Mouse (Mus musculus) liver, embryonic 12.5 days (tissue): Measurements from ENCODE around the gene Atl3. TPM values are rescaled to one million over a fixed set of nuclear protein-coding genes. Genes with fewer than 3 reads are reported as not detected.

Source experiments
- ATAC-seq: fragments of 200-750 bp; cut with Nextera tagmentation; 2 replicates; pipeline ENCODE4 v1.8.0; 2017; ENCODE audit warnings: moderate number of reproducible peaks, mild to moderate bottlenecking, moderate library complexity
- H3K27ac ChIP-seq: fragments of 300-500 bp; sonication (generic); 2 replicates; pipeline ENCODE4 v1.5.1; 2016; ENCODE audit warnings: mild to moderate bottlenecking
- H3K27me3 ChIP-seq: fragments of 300-500 bp; sonication (generic); replicated peaks from 2 replicates; pipeline ENCODE4 v1.6.1; 2016; ENCODE audit warnings: mild to moderate bottlenecking, moderate library complexity
- H3K36me3 ChIP-seq: fragments of 300-500 bp; sonication (generic); 2 replicates; pipeline ENCODE4 v1.6.1; 2016; ENCODE audit warnings: mild to moderate bottlenecking, moderate library complexity
- H3K4me1 ChIP-seq: fragments of 300-500 bp; sonication (generic); 2 replicates; pipeline ENCODE4 v1.6.1; 2016
- H3K4me2 ChIP-seq: fragments of 300-500 bp; sonication (generic); 2 replicates; pipeline ENCODE4 v1.6.1; 2016; ENCODE audit warnings: mild to moderate bottlenecking, moderate library complexity
- H3K4me3 ChIP-seq: fragments of 300-500 bp; sonication (generic); 2 replicates; pipeline ENCODE4 v1.5.1; 2016; ENCODE audit warnings: mild to moderate bottlenecking, moderate library complexity
- H3K9ac ChIP-seq: fragments of 300-500 bp; sonication (generic); 2 replicates; pipeline ENCODE4 v1.6.1; 2016; ENCODE audit warnings: mild to moderate bottlenecking, moderate library complexity
- H3K9me3 ChIP-seq: fragments of 300-500 bp; sonication (generic); replicated peaks from 2 replicates; pipeline ENCODE4 v1.6.1; 2016; ENCODE audit warnings: mild to moderate bottlenecking, moderate library complexity
- WGBS: fragments of 180-500 bp; shearing (Covaris S2); methylation state at CpG from one replicate; pipeline ENCODE4 v1.1.7; 2016; ENCODE audit not compliant: insufficient replicate concordance; 5-methylcytosine and 5-hydroxymethylcytosine counted together
- polyA plus RNA-seq: library from polyadenylated mRNA; unstranded; fragments of >200 nt; fragmentation: Nextera tagmentation; extraction: Ambion mirVana; gene quantifications from 2 replicates; pipeline ENCODE4 v1.2.1, GENCODE M21; 2016

The Atl3 gene
- polyA plus RNA-seq, result 8.3 and 8.5 TPM in 2 replicates

DNA sequence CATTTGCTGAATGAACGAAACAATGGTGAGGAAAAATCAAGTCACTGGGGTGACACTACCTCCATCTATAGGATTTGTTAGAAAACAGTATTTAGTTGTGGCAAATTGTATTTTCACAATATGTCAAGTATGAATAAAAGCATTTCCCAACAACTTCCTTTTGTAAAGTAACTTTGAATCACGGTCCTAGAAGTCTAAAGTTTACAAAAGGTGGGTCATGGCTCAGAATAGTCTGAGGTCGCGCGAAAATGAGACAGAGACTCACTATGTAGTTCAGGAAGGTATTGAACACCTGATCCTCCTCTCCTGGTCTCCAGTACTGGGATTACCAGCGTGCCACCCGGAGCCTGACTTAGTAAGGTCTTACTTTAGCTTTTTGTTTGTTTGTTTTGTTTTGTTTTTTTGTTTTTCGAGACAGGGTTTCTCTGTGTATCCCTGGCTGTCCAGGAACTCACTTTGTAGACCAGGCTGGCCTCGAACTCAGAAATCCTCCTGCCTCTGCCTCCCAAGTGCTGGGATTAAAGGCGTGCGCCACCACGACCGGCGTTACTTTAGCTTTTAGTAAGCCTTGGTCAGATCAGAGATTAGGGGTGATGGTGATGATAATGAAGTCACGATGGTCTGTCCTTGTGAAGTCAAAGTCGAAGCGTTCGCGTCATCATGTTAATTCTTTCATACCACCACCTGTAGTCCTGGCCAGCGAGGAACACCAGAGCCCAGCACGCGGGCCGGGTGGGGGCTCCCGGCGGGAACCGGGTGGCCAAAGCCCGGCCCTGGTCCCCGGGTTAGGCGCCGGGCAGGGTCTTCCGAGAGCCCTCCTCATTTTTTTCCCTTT is at the start of gene Atl3:
Atl3 (plus strand) TSS at position 689 of the 835 bp plus-strand sequence.
- peak within 1 kb of the TSS; percentile 76 for H3K4me3 ChIP-seq
- no peaks in the 10 kb centered on the region for H3K9me3 ChIP-seq
- peak within 1 kb of the TSS; percentile 97 for H3K4me2 ChIP-seq
- ATAC-seq, result no peak
- 22% methylated on average over 31 of the region's 31 CpGs for WGBS
- H3K27ac ChIP-seq, result peak within 1 kb of the TSS; percentile 98
- H3K4me1 ChIP-seq, result peaks cover 26% of the 10 kb centered on the region
- H3K9ac ChIP-seq, result peak within 1 kb of the TSS; percentile 93
- no peaks in the 10 kb centered on the region for H3K36me3 ChIP-seq
- no peaks in the 10 kb centered on the region for H3K27me3 ChIP-seq

DNA sequence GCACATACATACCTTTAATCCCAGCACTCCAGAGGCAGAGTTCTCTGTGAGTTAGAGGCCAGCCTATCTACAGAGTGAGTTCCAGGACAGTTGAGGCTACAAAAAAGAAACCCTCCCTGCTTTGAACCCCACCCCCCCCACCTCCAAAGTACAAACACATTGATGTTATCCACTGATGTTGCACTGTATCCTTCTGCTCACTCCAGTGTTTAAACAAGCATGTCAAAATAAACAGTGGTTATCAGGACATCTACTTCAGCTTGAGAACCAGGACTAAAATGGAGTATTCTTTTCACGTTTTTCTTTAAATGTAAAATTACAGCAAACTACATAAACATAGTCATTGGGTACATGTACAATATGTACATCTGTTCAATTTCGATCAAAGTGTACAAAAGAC is 48.7 kb upstream of the Atl3 start:
- no peak overlapping the region for H3K4me3 ChIP-seq
- H3K27ac ChIP-seq, result no peak overlapping the region
- no peak for ATAC-seq
- peaks cover 18% of the 10 kb centered on the region for H3K4me1 ChIP-seq
- WGBS, result 74% methylated on average over 2 of the region's 2 CpGs
- H3K36me3 ChIP-seq, result peaks cover 6% of the 10 kb centered on the region; the same call in 1 of the 2 replicates
- H3K9me3 ChIP-seq, result no peaks in the 10 kb centered on the region
- no peak overlapping the region for H3K4me2 ChIP-seq
- H3K9ac ChIP-seq, result no peak overlapping the region
- no peaks in the 10 kb centered on the region for H3K27me3 ChIP-seq

- Histone ChIP-seq H3K27me3 (no peaks in the 10 kb centered on the region), H3K4me3 (no peak overlapping the region), H3K36me3 (peaks cover 10% of the 10 kb centered on the region; the same call in 1 of the 2 replicates), H3K4me2 (no peak overlapping the region), H3K4me1 (peaks cover 18% of the 10 kb centered on the region), H3K27ac (no peak overlapping the region), H3K9ac (no peak overlapping the region), H3K9me3 (no peaks in the 10 kb centered on the region)
- WGBS, result 64% methylated on average over 1 of the region's 1 CpGs
- no peak for ATAC-seq
Observed at GRCm38 (mm10) chr19:7445596-7445995, 48.2 kb upstream of the Atl3 start.

- H3K27ac ChIP-seq, result no peak overlapping the region
- H3K9me3 ChIP-seq, result no peaks in the 10 kb centered on the region
- H3K36me3 ChIP-seq, result peaks cover 31% of the 10 kb centered on the region
- 72% methylated on average over 2 of the region's 2 CpGs for WGBS
- H3K4me1 ChIP-seq, result 0 out of 2 replicates have a peak, but pooled peaks cover 6% of the 10 kb centered on the region
- H3K4me3 ChIP-seq, result no peak overlapping the region
- no peak overlapping the region for H3K9ac ChIP-seq
- ATAC-seq, result no peak
- H3K4me2 ChIP-seq, result no peak overlapping the region
- no peaks in the 10 kb centered on the region for H3K27me3 ChIP-seq
Observed at GRCm38 (mm10) chr19:7456803-7457202, 37.0 kb upstream of the Atl3 start.

DNA sequence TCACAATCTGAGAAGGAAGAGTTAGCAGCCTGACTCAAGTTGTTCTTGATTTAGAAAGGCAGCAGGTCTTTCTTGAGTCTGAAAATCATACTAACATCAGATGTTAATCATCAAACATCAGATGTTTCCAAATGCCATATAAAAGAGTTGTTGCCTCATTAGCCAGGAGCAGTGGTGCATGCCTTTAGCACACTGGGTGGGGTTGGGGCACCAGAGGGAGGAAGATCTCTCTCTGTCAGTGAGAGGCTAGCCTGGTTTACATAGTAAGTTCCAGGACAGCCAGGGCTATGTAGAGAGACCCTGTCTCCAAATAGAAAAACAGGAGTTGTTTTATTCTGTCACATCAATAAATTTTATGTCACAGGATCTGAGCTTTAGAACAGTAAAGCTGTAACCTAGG is 34.9 kb upstream of the Atl3 start:
- ATAC-seq, result no peak
- Histone ChIP-seq H3K9ac (no peak overlapping the region), H3K4me2 (no peak overlapping the region)

GRCm38 (mm10) chr19:7459370-7459769 is 34.5 kb upstream of the Atl3 start:
- Histone ChIP-seq H3K4me1 (0 out of 2 replicates have a peak, but pooled peaks cover 6% of the 10 kb centered on the region), H3K36me3 (peaks cover 40% of the 10 kb centered on the region), H3K9ac (no peak overlapping the region), H3K4me3 (no peak overlapping the region), H3K27ac (no peak overlapping the region), H3K27me3 (no peaks in the 10 kb centered on the region), H3K9me3 (no peaks in the 10 kb centered on the region), H3K4me2 (no peak overlapping the region)
- ATAC-seq, result no peak
- WGBS, result 83% methylated on average over 2 of the region's 2 CpGs

More for the DNA sequence above, 34.9 kb upstream of the Atl3 start:
- no peaks in the 10 kb centered on the region for H3K9me3 ChIP-seq
- no peak overlapping the region for H3K27ac ChIP-seq
- 0 out of 2 replicates have a peak, but pooled peaks cover 6% of the 10 kb centered on the region for H3K4me1 ChIP-seq
- no peak overlapping the region for H3K4me3 ChIP-seq
- H3K36me3 ChIP-seq, result peaks cover 40% of the 10 kb centered on the region
- no peaks in the 10 kb centered on the region for H3K27me3 ChIP-seq

DNA sequence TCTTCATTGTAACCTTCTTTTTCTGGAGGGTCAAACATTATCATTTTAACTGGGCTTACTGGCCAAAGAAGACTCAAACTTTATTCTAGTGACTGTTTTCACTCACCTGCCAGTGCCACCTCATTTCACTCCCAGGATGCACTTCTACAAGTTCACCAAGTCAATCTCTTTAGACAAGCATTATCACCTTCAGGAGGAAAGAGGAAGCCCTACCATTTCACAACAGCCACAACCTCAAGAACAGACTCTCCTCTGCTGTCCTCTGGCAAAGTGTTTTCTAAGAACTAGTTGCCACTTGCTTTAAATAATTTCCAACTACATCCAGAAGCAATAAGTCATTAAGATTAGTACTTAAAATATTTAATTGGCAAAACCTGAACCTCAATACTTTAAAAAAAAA is 25.9 kb upstream of the Atl3 start:
- ATAC-seq, result no peak

GRCm38 (mm10) chr19:7470643-7471042 is 23.2 kb upstream of the Atl3 start:
- Histone ChIP-seq H3K27ac (no peak overlapping the region), H3K27me3 (no peaks in the 10 kb centered on the region), H3K4me1 (no peaks in the 10 kb centered on the region), H3K9me3 (no peaks in the 10 kb centered on the region), H3K36me3 (peaks cover 51% of the 10 kb centered on the region), H3K9ac (no peak overlapping the region), H3K4me2 (no peak overlapping the region), H3K4me3 (no peak overlapping the region)
- ATAC-seq, result no peak
- WGBS, result 95% methylated on average over 2 of the region's 2 CpGs

More for the DNA sequence above, 25.9 kb upstream of the Atl3 start:
- Histone ChIP-seq H3K9ac (no peak overlapping the region), H3K4me1 (no peaks in the 10 kb centered on the region), H3K36me3 (peaks cover 36% of the 10 kb centered on the region), H3K9me3 (no peaks in the 10 kb centered on the region), H3K27ac (no peak overlapping the region), H3K4me2 (no peak overlapping the region), H3K27me3 (no peaks in the 10 kb centered on the region), H3K4me3 (no peak overlapping the region)

- H3K27me3 ChIP-seq, result no peaks in the 10 kb centered on the region
- no peak overlapping the region for H3K27ac ChIP-seq
- H3K9me3 ChIP-seq, result no peaks in the 10 kb centered on the region
- H3K4me3 ChIP-seq, result no peak overlapping the region
- peaks cover 14% of the 10 kb centered on the region for H3K36me3 ChIP-seq
- no peak overlapping the region for H3K4me2 ChIP-seq
- H3K9ac ChIP-seq, result no peak overlapping the region
- 91% methylated on average over 3 of the region's 3 CpGs for WGBS
- ATAC-seq, result no peak
- H3K4me1 ChIP-seq, result peaks cover 35% of the 10 kb centered on the region
Observed at GRCm38 (mm10) chr19:7479751-7480248, 14.0 kb upstream of the Atl3 start.

GRCm38 (mm10) chr19:7481541-7482265 is 12.1 kb upstream of the Atl3 start:
- WGBS, result 17% methylated on average over 12 of the region's 12 CpGs
- no peak for ATAC-seq

DNA sequence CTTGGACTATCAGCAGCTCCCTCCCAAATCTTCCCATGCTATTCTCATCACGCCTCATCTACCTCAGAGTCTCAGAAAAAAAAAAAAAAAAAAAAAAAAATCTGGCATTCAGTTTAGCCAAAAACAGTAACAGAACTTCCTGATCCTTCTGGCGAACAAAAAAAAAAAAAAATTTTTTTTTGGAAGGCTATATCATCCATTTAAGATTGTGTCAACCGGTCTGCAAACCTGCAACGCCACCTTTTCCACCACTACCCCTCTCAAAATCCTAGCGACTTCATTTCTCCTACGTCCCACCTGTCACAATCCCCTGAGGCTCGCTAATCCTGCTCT is 11.6 kb upstream of the Atl3 start:
- Histone ChIP-seq H3K36me3 (peaks cover 6% of the 10 kb centered on the region; the same call in 1 of the 2 replicates), H3K4me3 (peak overlapping the region; percentile 88), H3K27me3 (no peaks in the 10 kb centered on the region), H3K9me3 (no peaks in the 10 kb centered on the region), H3K4me2 (peak overlapping the region; percentile 94), H3K4me1 (peaks cover 32% of the 10 kb centered on the region), H3K9ac (peak overlapping the region; percentile 98), H3K27ac (peak overlapping the region; percentile 99)
- WGBS, result 2% methylated on average over 7 of the region's 7 CpGs
- no peak for ATAC-seq

More at GRCm38 (mm10) chr19:7481541-7482265, 12.1 kb upstream of the Atl3 start:
- Histone ChIP-seq H3K4me1 (peaks cover 35% of the 10 kb centered on the region), H3K4me3 (peak overlapping the region; percentile 88), H3K27me3 (no peaks in the 10 kb centered on the region), H3K27ac (peak overlapping the region; percentile 52), H3K36me3 (peaks cover 11% of the 10 kb centered on the region), H3K9me3 (no peaks in the 10 kb centered on the region), H3K9ac (peak overlapping the region; percentile 98), H3K4me2 (peak overlapping the region; percentile 94)
